Mouse (Mus musculus) embryonic fibroblast, embryonic 13.5 days (primary cell): ENCODE measurements around the gene Asb10.

Source experiments
- CTCF ChIP-seq: IDR thresholded peaks from 2 replicates; pipeline ENCODE4 v1.5.1; 2011; ENCODE audit warnings: mild to moderate bottlenecking, control low read depth, low read length, moderate library complexity, borderline replicate concordance; ENCODE audit not compliant: insufficient read depth
- POLR2A ChIP-seq: IDR thresholded peaks from 2 replicates; pipeline ENCODE4 v1.6.1; 2011; ENCODE audit warnings: low read depth, mild to moderate bottlenecking, control low read depth, low read length, moderate library complexity

GRCm38 (mm10) chr5:24575948-24576347 lies 35.2 kb upstream of the Asb10 start:
- TF ChIP-seq CTCF (no peak), POLR2A (no peak)
